Mouse (Mus musculus): ENCODE results near the gene BC030500. TPM values are rescaled to one million over a fixed set of nuclear protein-coding genes. Genes with fewer than 3 reads are reported as not detected.

BC030500 gene
- not detected for total RNA-seq (2021)
- long read RNA-seq, experiment 1, result 0 reads
- long read RNA-seq, experiment 2, result 0 reads

DNA sequence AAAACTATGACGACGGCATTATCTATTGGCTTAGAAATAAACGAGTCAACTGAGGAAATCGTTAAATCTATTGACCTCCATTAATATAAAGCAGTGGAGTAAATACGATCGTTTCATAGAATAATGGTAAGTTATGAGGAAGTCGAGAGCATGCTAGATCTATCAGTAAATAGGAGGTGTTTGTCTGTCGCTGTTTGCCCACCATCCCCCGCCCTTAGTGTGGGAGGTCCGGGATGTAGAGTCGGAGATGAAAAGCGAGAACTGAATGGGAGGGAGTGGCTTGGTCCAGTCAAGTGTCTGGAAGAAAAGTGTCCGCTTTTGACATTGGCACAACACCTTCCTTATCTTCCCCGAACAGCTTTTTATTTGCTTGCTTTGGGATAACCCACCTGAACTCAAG is at the start of gene BC030500:
Gene BC030500 (plus strand): TSS at position 79 of the 400 bp plus-strand sequence.
- DNase-seq (ENCODE audit: low spot score in 2 of 2), result no peak

DNA sequence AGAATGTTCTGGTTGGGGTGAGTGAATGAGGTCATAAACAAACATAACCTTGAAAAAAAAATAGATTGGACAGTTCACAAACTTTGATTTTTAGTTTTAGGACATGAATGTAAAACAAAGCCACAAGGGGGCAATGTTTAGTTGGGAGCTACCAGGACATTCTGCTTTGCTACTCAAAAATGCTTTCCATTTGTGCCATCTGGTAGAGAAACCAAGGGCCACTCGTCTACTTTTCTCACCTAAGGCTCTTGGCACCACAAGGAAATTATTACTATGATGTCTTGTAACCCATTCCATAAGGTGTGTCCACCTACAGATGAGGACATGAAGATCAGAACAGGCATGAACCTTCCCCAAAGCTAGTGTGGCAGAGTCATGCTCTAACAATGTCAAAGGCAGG is 25.1 kb upstream of the BC030500 start:
- DNase-seq (ENCODE audit: low spot score in 2 of 2), result no peak

DNA sequence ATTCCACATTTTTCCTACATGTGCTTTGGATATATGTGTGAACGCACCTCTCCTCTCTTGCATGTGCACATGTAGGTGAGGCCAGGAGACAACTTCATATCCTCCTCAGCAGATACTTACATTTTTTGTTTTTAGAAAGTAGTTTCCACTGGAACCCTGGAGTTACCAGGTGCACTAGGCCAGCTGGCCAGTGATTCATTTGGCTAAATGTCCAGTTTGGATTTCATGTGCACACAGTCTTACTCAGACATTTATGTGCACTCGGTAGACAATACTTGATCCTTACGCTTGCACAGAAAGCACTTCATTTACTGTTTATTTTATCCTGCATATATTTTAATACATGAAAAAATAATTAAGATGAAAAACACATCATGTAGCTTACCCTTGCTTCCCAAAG is 21.0 kb upstream of the BC030500 start:
- no peak for DNase-seq (ENCODE audit: low spot score in 2 of 2)

DNA sequence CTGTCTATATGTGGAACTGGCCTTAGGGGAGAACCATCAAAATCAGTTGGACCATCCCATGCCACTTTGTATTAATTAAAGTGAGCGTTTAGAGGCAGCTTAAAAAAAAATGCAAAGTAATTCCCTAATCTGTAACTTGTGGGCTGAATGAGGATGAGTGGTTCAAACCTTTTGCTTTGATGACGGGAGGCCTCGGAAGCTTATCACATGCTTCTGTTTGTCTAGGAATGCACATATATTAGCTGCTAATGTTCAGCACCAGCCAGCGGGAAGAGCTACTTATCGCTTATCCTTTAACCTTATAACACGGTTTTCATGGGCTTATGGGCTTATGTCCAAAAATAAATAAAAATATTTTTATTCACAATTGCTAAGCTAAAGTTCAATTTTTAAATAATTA is 15.6 kb upstream of the BC030500 start:
- DNase-seq (ENCODE audit: low spot score in 2 of 2), result no peak

DNA sequence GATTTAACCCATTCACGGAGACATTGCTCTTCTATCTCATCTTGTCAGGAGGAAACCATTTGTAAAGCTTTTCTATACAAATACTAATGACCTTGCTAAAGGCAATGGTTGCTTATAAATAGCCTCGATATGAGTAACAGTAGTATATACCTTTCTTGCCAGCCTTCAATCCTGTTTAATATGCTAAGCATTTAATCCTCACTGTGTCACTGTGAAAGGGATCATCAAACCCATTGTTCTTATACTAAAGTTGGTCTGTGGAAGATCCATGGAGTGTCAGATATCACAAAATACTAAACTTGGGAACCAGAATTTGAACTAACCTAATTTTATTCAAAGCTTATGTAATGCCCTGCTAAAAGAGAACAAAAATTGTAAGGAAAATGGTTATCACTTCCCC is 7.1 kb upstream of the BC030500 start:
- DNase-seq (ENCODE audit: low spot score in 2 of 2), result no peak

DNA sequence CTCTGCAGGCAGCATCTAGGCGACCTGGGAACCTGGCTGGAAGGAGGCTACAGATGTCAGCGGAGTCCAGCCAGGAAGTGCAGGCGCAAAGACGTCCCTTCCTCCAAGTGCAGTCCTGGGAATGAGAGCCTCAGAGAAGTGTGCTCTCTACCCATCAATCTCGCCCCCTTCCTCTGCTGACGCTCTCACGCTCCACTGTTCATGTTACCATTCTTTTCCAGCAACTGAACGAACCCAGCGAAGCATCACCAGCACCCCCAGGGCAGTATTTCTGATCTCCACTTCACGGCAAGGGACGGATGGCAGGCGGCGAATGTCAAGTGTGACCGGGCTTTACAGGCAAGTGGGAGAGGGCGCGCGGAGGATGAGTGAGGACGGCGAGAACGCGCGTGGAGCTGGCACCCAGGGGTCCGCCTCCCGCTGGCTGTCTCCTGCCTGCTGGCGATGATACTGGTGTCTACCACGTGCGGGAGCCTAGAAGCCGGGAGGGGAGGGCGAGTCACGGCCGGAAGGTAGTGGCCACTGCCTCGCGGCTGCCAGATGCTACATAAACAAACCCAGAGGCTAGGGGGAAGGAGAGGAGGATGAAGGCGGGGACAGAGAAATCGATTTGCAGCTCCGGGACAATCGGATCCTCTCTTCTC is 763 bp downstream of the BC030500 start, which contains the start of gene Galntl6:
Gene Galntl6 (minus strand): TSS at position 445 of the 644 bp plus-strand sequence.
- peak; percentile 13 to 16 for DNase-seq (ENCODE audit: low spot score in 2 of 2)

DNA sequence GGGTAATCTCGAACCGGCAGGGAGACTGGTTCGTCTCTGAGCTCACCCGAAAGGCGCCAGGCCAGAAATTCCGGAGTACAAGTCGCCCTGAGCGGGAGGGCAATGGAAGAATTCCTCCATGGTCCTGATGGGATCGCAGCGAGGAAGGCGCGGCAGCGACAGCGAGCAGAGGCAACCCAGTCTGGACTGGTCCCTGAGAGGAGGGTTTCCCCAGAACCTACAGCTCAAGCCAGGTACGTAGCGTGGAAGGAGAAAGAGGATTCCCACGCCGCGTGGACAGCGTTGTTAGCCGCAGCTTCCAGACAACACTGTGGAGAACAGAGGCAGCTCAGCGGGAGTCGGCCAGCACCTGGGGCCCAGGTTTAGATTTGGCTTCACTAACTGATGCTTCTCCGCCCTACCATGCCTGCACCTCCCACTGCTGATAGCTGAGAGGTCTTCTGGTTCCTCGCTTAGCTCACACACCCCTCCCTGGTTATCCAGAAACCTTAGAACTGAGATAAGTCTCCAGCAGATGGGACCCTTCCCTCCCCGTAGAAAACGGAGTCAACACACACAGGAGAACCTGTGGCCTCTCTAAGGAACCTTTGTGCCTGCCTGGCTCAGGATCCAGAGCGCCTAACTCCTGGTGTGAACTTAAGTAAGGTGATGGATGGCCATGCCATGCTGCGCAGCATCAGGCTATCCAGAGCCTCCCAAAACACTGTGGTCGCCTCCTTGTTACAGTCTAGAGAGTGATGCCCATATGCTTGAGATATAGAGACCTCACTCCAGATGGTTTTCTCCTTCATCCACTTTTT is 1.5 kb downstream of the BC030500 start:
- peak; percentile 14 to 19 for DNase-seq (ENCODE audit: low spot score in 2 of 2)

DNA sequence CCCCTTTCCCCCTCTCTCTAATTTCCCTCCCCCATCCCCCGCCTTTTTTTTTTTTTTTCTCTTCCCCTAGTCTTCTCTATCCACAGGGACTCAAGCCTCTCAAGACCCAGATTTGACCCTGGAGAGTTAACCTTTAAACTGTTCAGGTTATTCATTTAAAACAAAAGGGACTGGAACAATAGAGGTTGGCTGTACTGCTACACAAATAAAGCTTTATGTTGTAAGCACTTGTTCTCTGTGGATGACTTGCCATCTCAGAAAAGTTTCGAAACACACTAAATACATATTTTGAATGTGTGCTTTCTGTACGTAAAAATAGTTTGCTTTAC is 2.0 kb downstream of the BC030500 start:
- DNase-seq (ENCODE audit: low spot score in 2 of 2), result no peak

DNA sequence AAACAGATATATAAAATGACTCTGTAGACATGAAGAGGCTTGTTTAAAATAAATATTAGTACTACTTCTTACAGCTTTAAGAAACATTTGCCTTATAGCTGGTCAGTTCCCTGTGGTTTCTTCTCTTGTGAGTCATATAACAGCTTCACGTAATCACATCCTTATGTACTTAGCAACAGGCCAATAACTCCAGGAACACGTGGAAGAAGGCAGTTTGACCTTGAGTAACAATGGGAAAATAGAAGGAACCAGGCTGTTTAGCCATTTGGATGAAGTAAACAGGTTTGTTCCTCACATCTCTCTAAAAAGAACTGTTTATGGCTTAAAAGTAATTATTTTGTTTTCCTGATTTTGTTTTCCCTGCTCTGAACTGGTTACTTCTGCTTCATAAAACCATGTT is 3.6 kb downstream of the BC030500 start:
- no peak for DNase-seq (ENCODE audit: low spot score in 2 of 2)

DNA sequence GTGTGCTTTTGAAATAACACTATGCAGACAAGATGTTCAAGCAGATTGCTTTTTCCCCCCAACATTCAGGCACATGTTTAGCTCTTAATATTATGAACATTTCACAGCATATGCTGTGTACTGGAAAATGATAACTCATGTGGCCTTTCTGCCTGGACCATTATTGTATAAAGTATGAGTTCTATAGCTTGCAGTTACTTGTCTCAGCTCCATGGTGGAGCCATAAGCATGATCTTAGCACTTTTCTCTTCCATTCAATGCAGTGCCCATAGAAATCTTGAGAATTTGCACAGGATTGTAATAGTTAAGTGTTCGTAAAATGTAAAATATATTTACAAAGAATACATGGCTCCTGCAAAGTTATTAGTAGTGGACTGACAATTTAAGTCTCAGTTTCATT is 19.5 kb downstream of the BC030500 start:
- DNase-seq (ENCODE audit: low spot score in 2 of 2), result no peak

DNA sequence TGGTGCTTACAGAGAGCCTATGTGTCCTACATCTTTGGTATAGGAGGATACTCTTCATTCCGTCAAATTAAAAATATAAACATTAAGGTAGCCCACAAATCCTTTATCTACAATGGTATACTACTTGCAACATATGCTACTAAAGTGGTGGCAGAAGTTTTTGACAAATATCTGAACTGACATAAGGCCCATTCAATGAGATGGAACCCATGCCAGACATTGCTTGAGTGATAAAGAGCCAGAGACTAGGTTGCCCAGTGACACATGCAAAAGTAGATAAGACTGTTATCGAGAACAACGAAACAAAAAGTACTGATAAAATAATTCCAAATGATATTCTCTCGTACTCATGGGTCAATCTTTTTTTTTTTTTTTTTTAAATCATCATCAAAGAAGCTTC is 32.2 kb downstream of the BC030500 start:
- DNase-seq (ENCODE audit: low spot score in 2 of 2), result no peak

DNA sequence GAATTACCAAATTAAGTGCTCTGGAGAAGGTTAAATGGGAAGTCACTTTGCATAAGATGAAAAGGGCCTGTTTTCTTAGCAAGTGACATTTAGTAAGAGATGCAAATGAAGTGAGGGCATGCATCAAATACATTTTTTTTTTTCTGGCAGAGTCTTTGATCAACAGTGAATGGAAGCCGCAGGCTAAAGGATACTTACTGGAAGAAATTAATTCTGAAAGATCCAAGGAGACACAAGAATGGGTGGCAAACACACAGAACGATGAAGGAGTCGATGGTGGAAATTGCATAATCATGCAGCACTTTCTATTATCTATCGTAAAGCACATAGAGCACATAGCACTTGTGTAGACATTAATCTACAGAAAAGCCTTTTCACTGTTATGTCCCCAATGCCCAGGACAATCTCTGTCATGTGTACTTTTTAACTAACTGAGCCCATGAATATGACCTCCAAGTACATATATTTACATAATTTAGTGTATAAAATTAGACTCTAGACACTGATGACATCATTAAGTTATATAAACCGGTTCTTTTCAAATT is 45.7 kb downstream of the BC030500 start:
- DNase-seq (ENCODE audit: low spot score in 2 of 2), result no peak

Other genes with a start within 250 kb of the BC030500 start
- under 1 TPM; 0.20 to 0.47 TPM for gene Galntl6, start 885 bp downstream of the BC030500 start, total RNA-seq (2021)

Data from gastrocnemius, postnatal 4 days (tissue).